Mouse (Mus musculus): Measurements from ENCODE around the gene Tspan12. TPM values are rescaled to one million over a fixed set of nuclear protein-coding genes. Genes with fewer than 3 reads are reported as not detected.

The Tspan12 gene
- polyA plus RNA-seq, 1 experiment, result 11.8 TPM

- H3ac ChIP-seq (ENCODE audit: control insufficient read depth, insufficient read length), result no peak overlapping the region
These were observed 78.0 kb downstream of the Tspan12 start for GRCm38 (mm10) chr6:21774213-21774916.

GRCm38 (mm10) chr6:21769447-21769809, 82.9 kb downstream of the Tspan12 start:
- no peaks in the 10 kb centered on the region for H3K79me2 ChIP-seq (ENCODE audit: control insufficient read depth, insufficient read depth)
- H3K36me3 ChIP-seq (ENCODE audit: control insufficient read depth, insufficient read depth), result peaks cover 8% of the 10 kb centered on the region
- no peak overlapping the region for H3K4me3 ChIP-seq
- no peaks in the 10 kb centered on the region for H3K27me3 ChIP-seq (ENCODE audit: control insufficient read depth, insufficient read depth, insufficient read length)
- H3ac ChIP-seq (ENCODE audit: control insufficient read depth, insufficient read length), result no peak overlapping the region
- H3K4me2 ChIP-seq (ENCODE audit: low read depth), result no peak overlapping the region
- TF ChIP-seq MYOD1 (IDR thresholded peaks at IDR 0.05; ENCODE audit: control insufficient read depth in 1 of 3, insufficient read length in 2 of 3, low read depth in 2 of 3), result no peak
- TF ChIP-seq SRF (IDR thresholded peaks at IDR 0.05; ENCODE audit: control insufficient read depth, insufficient read length, low read depth), result no peak
- no peak for TF ChIP-seq USF1 (IDR thresholded peaks at IDR 0.05; ENCODE audit: low read depth)
- TF ChIP-seq CEBPB (IDR thresholded peaks at IDR 0.05; ENCODE audit: insufficient read depth, poor library complexity, severe bottlenecking), result no peak
- TF ChIP-seq E2F4 (IDR thresholded peaks at IDR 0.05; ENCODE audit: insufficient read depth), result no peak
- no peak for TF ChIP-seq TCF12 (IDR thresholded peaks at IDR 0.05; ENCODE audit: insufficient read depth, poor library complexity, severe bottlenecking)
- no peak for TF ChIP-seq MYOG (IDR thresholded peaks at IDR 0.05; ENCODE audit: control insufficient read depth in 1 of 3, insufficient read depth in 1 of 3, insufficient read length in 2 of 3, low read depth in 2 of 3)
- TF ChIP-seq MAX (IDR thresholded peaks at IDR 0.05; ENCODE audit: low read depth), result no peak

More at GRCm38 (mm10) chr6:21774213-21774916, 78.0 kb downstream of the Tspan12 start:
- TF ChIP-seq TCF3 (IDR thresholded peaks at IDR 0.05; ENCODE audit: insufficient read length, low read depth) (no peak), CEBPB (IDR thresholded peaks at IDR 0.05; ENCODE audit: insufficient read depth, poor library complexity, severe bottlenecking) (no peak), MAX (IDR thresholded peaks at IDR 0.05; ENCODE audit: low read depth) (no peak), MYOG (IDR thresholded peaks at IDR 0.05; ENCODE audit: control insufficient read depth in 1 of 3, insufficient read depth in 1 of 3, insufficient read length in 2 of 3, low read depth in 2 of 3) (no peak), REST (IDR thresholded peaks at IDR 0.05; ENCODE audit: insufficient read depth, insufficient read length) (no peak), SRF (IDR thresholded peaks at IDR 0.05; ENCODE audit: control insufficient read depth, insufficient read length, low read depth) (no peak), E2F4 (IDR thresholded peaks at IDR 0.05; ENCODE audit: insufficient read depth) (no peak), POLR2AphosphoS2 (IDR thresholded peaks at IDR 0.05; ENCODE audit: insufficient read length, low read depth) (no peak), TCF12 (IDR thresholded peaks at IDR 0.05; ENCODE audit: insufficient read depth, poor library complexity, severe bottlenecking) (no peak), MYOD1 (IDR thresholded peaks at IDR 0.05; ENCODE audit: control insufficient read depth in 1 of 3, insufficient read length in 2 of 3, low read depth in 2 of 3) (no peak), POLR2A (IDR thresholded peaks at IDR 0.05; ENCODE audit: insufficient read length, low read depth) (no peak), USF1 (IDR thresholded peaks at IDR 0.05; ENCODE audit: low read depth) (no peak)
- Histone ChIP-seq H3K79me2 (ENCODE audit: control insufficient read depth, insufficient read depth) (no peaks in the 10 kb centered on the region), H3K4me2 (ENCODE audit: low read depth) (no peak overlapping the region), H3K4me3 (no peak overlapping the region), H3K36me3 (ENCODE audit: control insufficient read depth, insufficient read depth) (peaks cover 10% of the 10 kb centered on the region), H3K27me3 (ENCODE audit: control insufficient read depth, insufficient read depth, insufficient read length) (no peaks in the 10 kb centered on the region)

- Histone ChIP-seq H3K4me2 (ENCODE audit: low read depth) (no peak overlapping the region), H3K4me3 (no peak overlapping the region), H3K27me3 (ENCODE audit: control insufficient read depth, insufficient read depth, insufficient read length) (no peaks in the 10 kb centered on the region), H3K79me2 (ENCODE audit: control insufficient read depth, insufficient read depth) (no peaks in the 10 kb centered on the region), H3ac (ENCODE audit: control insufficient read depth, insufficient read length) (no peak overlapping the region), H3K36me3 (ENCODE audit: control insufficient read depth, insufficient read depth) (peaks cover 8% of the 10 kb centered on the region)
- no peak for TF ChIP-seq SRF (IDR thresholded peaks at IDR 0.05; ENCODE audit: control insufficient read depth, insufficient read length, low read depth)
- no peak for TF ChIP-seq TCF12 (IDR thresholded peaks at IDR 0.05; ENCODE audit: insufficient read depth, poor library complexity, severe bottlenecking)
- TF ChIP-seq POLR2A (IDR thresholded peaks at IDR 0.05; ENCODE audit: insufficient read length, low read depth), result no peak
- no peak for TF ChIP-seq MYOG (IDR thresholded peaks at IDR 0.05; ENCODE audit: control insufficient read depth in 1 of 3, insufficient read depth in 1 of 3, insufficient read length in 2 of 3, low read depth in 2 of 3)
- no peak for TF ChIP-seq TCF3 (IDR thresholded peaks at IDR 0.05; ENCODE audit: insufficient read length, low read depth)
- no peak for TF ChIP-seq MAX (IDR thresholded peaks at IDR 0.05; ENCODE audit: low read depth)
- no peak for TF ChIP-seq REST (IDR thresholded peaks at IDR 0.05; ENCODE audit: insufficient read depth, insufficient read length)
- TF ChIP-seq E2F4 (IDR thresholded peaks at IDR 0.05; ENCODE audit: insufficient read depth), result no peak
These were observed 83.4 kb downstream of the Tspan12 start for GRCm38 (mm10) chr6:21768745-21769446.

GRCm38 (mm10) chr6:21767787-21768221, 84.5 kb downstream of the Tspan12 start:
- Histone ChIP-seq H3ac (ENCODE audit: control insufficient read depth, insufficient read length) (no peak overlapping the region), H3K36me3 (ENCODE audit: control insufficient read depth, insufficient read depth) (peaks cover 6% of the 10 kb centered on the region), H3K27me3 (ENCODE audit: control insufficient read depth, insufficient read depth, insufficient read length) (no peaks in the 10 kb centered on the region), H3K4me3 (no peak overlapping the region), H3K4me2 (ENCODE audit: low read depth) (no peak overlapping the region), H3K79me2 (ENCODE audit: control insufficient read depth, insufficient read depth) (no peaks in the 10 kb centered on the region)
- no peak for TF ChIP-seq TCF12 (IDR thresholded peaks at IDR 0.05; ENCODE audit: insufficient read depth, poor library complexity, severe bottlenecking)

- Histone ChIP-seq H3K27me3 (ENCODE audit: control insufficient read depth, insufficient read depth, insufficient read length) (no peaks in the 10 kb centered on the region), H3ac (ENCODE audit: control insufficient read depth, insufficient read length) (no peak overlapping the region), H3K4me3 (no peak overlapping the region), H3K4me2 (ENCODE audit: low read depth) (no peak overlapping the region), H3K36me3 (ENCODE audit: control insufficient read depth, insufficient read depth) (no peaks in the 10 kb centered on the region), H3K79me2 (ENCODE audit: control insufficient read depth, insufficient read depth) (no peaks in the 10 kb centered on the region)
- TF ChIP-seq TCF12 (IDR thresholded peaks at IDR 0.05; ENCODE audit: insufficient read depth, poor library complexity, severe bottlenecking), result no peak
- no peak for TF ChIP-seq MYOG (IDR thresholded peaks at IDR 0.05; ENCODE audit: control insufficient read depth in 1 of 3, insufficient read depth in 1 of 3, insufficient read length in 2 of 3, low read depth in 2 of 3)
- TF ChIP-seq POLR2AphosphoS2 (IDR thresholded peaks at IDR 0.05; ENCODE audit: insufficient read length, low read depth), result no peak
- no peak for TF ChIP-seq MAX (IDR thresholded peaks at IDR 0.05; ENCODE audit: low read depth)
These were observed 104.8 kb downstream of the Tspan12 start for GRCm38 (mm10) chr6:21747536-21747935.

Measured in myocyte (in vitro differentiated cells).